Mouse (Mus musculus) lung, adult 2 months (tissue): ENCODE data around the gene 1700017N19Rik.

ENCODE experiments used
- CTCF ChIP-seq: fragments of 200-500 bp; IDR thresholded peaks from 2 replicates; pipeline ENCODE4 v1.5.1; 2011; ENCODE audit warnings: mild to moderate bottlenecking, low read length, control low read depth; ENCODE audit not compliant: insufficient read depth
- POLR2A ChIP-seq: fragments of 200-500 bp; IDR thresholded peaks from 2 replicates; pipeline ENCODE4 v1.6.1; 2011; ENCODE audit warnings: low read depth, mild to moderate bottlenecking, control low read depth, low read length, borderline replicate concordance; ENCODE audit errors: extremely low read depth

DNA sequence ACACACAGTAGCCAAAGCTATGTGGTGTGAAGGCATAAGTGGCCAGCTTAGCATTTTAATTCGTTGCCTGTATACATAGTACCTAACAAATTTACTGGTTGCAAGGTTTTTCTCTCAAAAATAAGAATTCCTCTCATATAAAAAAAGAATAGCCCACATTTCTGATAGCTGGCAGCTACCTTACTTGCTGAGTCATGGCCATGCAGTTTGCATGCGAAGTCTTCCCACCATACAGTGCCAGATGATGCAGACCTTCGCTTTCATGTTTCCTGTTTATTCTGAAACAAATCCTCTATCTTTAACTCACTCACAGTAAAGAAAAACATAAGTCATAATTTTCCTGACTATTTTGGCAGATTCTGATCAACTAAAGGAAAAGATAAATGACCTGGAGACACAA is 18.6 kb upstream of the 1700017N19Rik start:
- TF ChIP-seq CTCF (no peak), POLR2A (no peak)
